Mouse (Mus musculus) myocyte (in vitro differentiated cells): ENCODE measurements around the gene Itgb6. TPM values are rescaled to one million over a fixed set of nuclear protein-coding genes. Genes with fewer than 3 reads are reported as not detected.
A peak's percentile ranks its signal among the peaks of the same experiment; 100 is the strongest.

Source experiments
- H3K27me3 ChIP-seq: one replicate; pipeline ENCODE4 v1.6.1; 2011; ENCODE audit not compliant: control insufficient read depth, insufficient read depth, insufficient read length
- H3K36me3 ChIP-seq: one replicate; pipeline ENCODE4 v1.6.1; 2011; ENCODE audit not compliant: control insufficient read depth, insufficient read depth
- H3K4me2 ChIP-seq: one replicate; pipeline ENCODE4 v1.6.1; 2011; ENCODE audit warnings: low read depth, control low read depth
- H3K4me3 ChIP-seq: one replicate; pipeline ENCODE4 v1.5.1; 2011; ENCODE audit warnings: mild to moderate bottlenecking, control low read depth, moderate library complexity
- H3K79me2 ChIP-seq: one replicate; pipeline ENCODE4 v1.6.1; 2011; ENCODE audit not compliant: control insufficient read depth, insufficient read depth
- H3ac ChIP-seq: one replicate; pipeline ENCODE4 v1.6.1; 2011; ENCODE audit not compliant: control insufficient read depth, insufficient read length
- CEBPB ChIP-seq: IDR thresholded peaks from 2 replicates; pipeline ENCODE4 v1.6.1; 2011; ENCODE audit warnings: mild to moderate bottlenecking, moderate library complexity; ENCODE audit not compliant: poor library complexity, insufficient read depth, severe bottlenecking
- E2F4 ChIP-seq: IDR thresholded peaks from one replicate; pipeline ENCODE4 v1.6.1; 2011; ENCODE audit warnings: mild to moderate bottlenecking, control low read depth, moderate library complexity; ENCODE audit not compliant: insufficient read depth
- MAX ChIP-seq: IDR thresholded peaks from one replicate; pipeline ENCODE4 v1.6.1; 2011; ENCODE audit warnings: low read depth, mild to moderate bottlenecking, control low read depth
- MYOD1 ChIP-seq, 3 experiments: IDR thresholded peaks; one replicate each; pipeline ENCODE4 v1.6.1; 2011; ENCODE audit warnings: control low read depth in 2 of 3, low read depth in 2 of 3, mild to moderate bottlenecking in 2 of 3, moderate library complexity in 1 of 3; ENCODE audit not compliant: insufficient read length in 2 of 3, control insufficient read depth in 1 of 3
- MYOG ChIP-seq, 3 experiments: IDR thresholded peaks; one replicate each; pipeline ENCODE4 v1.6.1; 2011; ENCODE audit warnings: control low read depth in 2 of 3, low read depth in 2 of 3, mild to moderate bottlenecking in 2 of 3; ENCODE audit not compliant: insufficient read length in 2 of 3, control insufficient read depth in 1 of 3, insufficient read depth in 1 of 3
- POLR2A ChIP-seq: IDR thresholded peaks from one replicate; pipeline ENCODE4 v1.6.1; 2011; ENCODE audit warnings: low read depth, mild to moderate bottlenecking, control low read depth, moderate library complexity; ENCODE audit not compliant: insufficient read length
- POLR2AphosphoS2 ChIP-seq: IDR thresholded peaks from one replicate; pipeline ENCODE4 v1.6.1; 2011; ENCODE audit warnings: low read depth, control low read depth; ENCODE audit not compliant: insufficient read length
- REST ChIP-seq: IDR thresholded peaks from one replicate; pipeline ENCODE4 v1.6.1; 2011; ENCODE audit warnings: mild to moderate bottlenecking, control low read depth, moderate library complexity; ENCODE audit not compliant: insufficient read depth, insufficient read length
- SRF ChIP-seq: IDR thresholded peaks from one replicate; pipeline ENCODE4 v1.6.1; 2011; ENCODE audit warnings: low read depth; ENCODE audit not compliant: control insufficient read depth, insufficient read length
- TCF12 ChIP-seq: IDR thresholded peaks from one replicate; pipeline ENCODE4 v1.6.1; 2011; ENCODE audit warnings: mild to moderate bottlenecking, control low read depth; ENCODE audit not compliant: poor library complexity, insufficient read depth, severe bottlenecking
- TCF3 ChIP-seq: IDR thresholded peaks from one replicate; pipeline ENCODE4 v1.6.1; 2011; ENCODE audit warnings: low read depth, control low read depth; ENCODE audit not compliant: insufficient read length
- USF1 ChIP-seq: IDR thresholded peaks from one replicate; pipeline ENCODE4 v1.6.1; 2011; ENCODE audit warnings: low read depth, mild to moderate bottlenecking, control low read depth, moderate library complexity
- polyA plus RNA-seq: library from polyadenylated mRNA; unstranded; fragments of >200 nt; fragmentation: generic; extraction: Trizol; gene quantifications from one replicate; pipeline ENCODE4 v1.2.1, GENCODE M21; 2012; ENCODE audit warnings: missing spikeins

Gene Itgb6
- polyA plus RNA-seq, 1 experiment: 3.9 TPM

DNA sequence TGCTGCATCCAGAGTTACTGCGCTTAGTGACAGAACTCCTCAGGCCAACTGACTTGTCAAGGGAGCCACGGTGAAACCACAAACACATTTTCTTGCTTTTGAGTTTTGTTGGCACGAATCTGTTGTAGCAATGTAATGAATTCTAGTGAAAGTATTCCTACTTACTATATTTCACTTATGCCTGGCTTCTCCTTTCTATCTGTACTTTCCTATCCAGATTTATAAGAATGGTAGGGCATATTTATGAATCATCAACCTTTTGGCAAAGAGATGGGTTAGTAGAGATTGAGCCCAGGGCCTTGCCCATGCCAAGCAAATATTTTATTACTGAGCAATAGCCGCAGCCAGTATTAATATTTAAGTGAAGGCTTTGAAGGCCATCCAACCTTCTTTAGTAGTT is 139.0 kb downstream of the Itgb6 start:
- H3K27me3 ChIP-seq: no peaks in the 10 kb centered on the region
- H3K4me3 ChIP-seq: no peak overlapping the region
- no peak overlapping the region for H3ac ChIP-seq
- H3K79me2 ChIP-seq: no peaks in the 10 kb centered on the region
- peak overlapping the region; percentile 7 for H3K4me2 ChIP-seq
- no peak for TF ChIP-seq MYOG (IDR thresholded peaks at IDR 0.05; ENCODE audit: control insufficient read depth in 1 of 3, insufficient read depth in 1 of 3, insufficient read length in 2 of 3, low read depth in 2 of 3)
- no peak for TF ChIP-seq CEBPB
- no peak for TF ChIP-seq USF1
- TF ChIP-seq REST: no peak
- H3K36me3 ChIP-seq: no peaks in the 10 kb centered on the region

DNA sequence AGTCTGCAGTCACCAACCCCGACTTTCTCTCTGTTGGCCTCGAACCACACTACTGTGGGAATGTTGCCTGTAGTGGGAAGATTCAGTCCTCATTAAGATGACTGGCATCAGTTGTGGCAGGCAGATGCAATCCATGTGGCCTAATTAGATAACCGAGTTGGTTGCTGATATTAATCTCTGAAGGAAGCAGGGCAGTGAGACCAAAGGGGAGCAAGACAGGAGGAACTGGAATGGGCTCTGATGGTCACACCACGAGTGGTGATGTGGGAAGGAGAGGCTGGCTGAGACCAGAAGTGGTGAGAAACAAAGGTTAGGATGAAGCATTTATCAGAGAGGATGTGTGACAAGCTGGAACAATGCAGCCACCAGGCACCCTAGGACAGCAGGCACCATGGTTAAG is 167.9 kb downstream of the Itgb6 start:
- no peaks in the 10 kb centered on the region for H3K27me3 ChIP-seq
- H3K4me3 ChIP-seq: no peak overlapping the region
- H3K79me2 ChIP-seq: no peaks in the 10 kb centered on the region
- no peaks in the 10 kb centered on the region for H3K36me3 ChIP-seq
- no peak for TF ChIP-seq MYOG (IDR thresholded peaks at IDR 0.05; ENCODE audit: control insufficient read depth in 1 of 3, insufficient read depth in 1 of 3, insufficient read length in 2 of 3, low read depth in 2 of 3)
- no peak for TF ChIP-seq POLR2AphosphoS2
- TF ChIP-seq TCF12: no peak
- no peak for TF ChIP-seq SRF
- TF ChIP-seq USF1: no peak
- no peak for TF ChIP-seq MYOD1 (IDR thresholded peaks at IDR 0.05; ENCODE audit: control insufficient read depth in 1 of 3, insufficient read length in 2 of 3, low read depth in 2 of 3)
- TF ChIP-seq MAX: no peak
- TF ChIP-seq REST: no peak
- no peak for TF ChIP-seq CEBPB
- no peak for TF ChIP-seq E2F4
- TF ChIP-seq POLR2A: no peak
- H3ac ChIP-seq: no peak overlapping the region
- H3K4me2 ChIP-seq: no peak overlapping the region

DNA sequence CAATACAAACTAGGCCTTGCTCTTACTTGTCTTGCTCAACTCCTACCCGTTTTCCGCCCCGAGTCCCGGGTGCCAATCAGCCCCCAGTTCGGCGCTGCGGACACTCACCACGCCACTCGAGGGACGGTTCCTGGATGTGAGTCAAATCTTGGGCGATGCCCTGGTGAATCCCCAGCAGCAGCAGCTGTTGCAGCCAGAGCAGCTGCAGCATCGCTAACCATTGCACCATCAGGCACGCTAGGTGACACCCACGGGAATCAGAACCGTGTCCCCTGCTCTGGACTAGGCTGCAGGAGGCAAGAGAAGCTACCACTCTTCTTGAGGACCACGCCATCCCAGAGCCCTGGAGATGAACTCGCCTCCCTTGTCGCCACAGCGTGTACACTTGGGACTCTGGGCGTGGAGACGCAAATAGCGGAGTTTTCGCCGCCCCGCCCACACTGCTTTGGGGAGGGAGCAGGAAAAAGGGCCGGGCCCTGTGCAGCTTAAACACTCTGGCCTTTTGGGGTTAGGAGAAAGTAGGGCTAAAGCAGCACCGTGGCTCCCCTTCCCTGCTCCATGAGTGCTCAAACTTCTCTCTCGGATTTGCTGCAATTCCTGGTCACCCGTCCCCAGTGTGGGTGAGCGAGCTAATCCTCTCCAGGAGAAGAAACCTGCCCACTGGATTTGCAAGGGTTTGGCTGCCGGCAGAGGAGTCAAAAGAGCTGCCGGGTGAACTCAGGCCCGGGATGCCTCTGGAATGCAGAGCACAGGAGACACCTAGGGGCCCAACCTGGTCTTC is 169.4 kb downstream of the Itgb6 start, which contains the start of gene Pla2r1:
Gene Pla2r1 (minus strand): TSS at position 407 of the 781 bp plus-strand sequence.
- H3K36me3 ChIP-seq: no peaks in the 10 kb centered on the region
- TF ChIP-seq TCF12 (peak; percentile 93), REST (no peak), MAX (no peak), E2F4 (no peak), SRF (no peak), CEBPB (no peak; the same call in 1 of the 2 replicates), POLR2A (peak; percentile 35), MYOG (IDR thresholded peaks at IDR 0.05; ENCODE audit: control insufficient read depth in 1 of 3, insufficient read depth in 1 of 3, insufficient read length in 2 of 3, low read depth in 2 of 3) (peak; percentile 96 to 100 (median 100)), MYOD1 (IDR thresholded peaks at IDR 0.05; ENCODE audit: control insufficient read depth in 1 of 3, insufficient read length in 2 of 3, low read depth in 2 of 3) (peak; percentile 94 to 100 (median 100)), USF1 (no peak), POLR2AphosphoS2 (no peak), TCF3 (peak; percentile 97)
- no peaks in the 10 kb centered on the region for H3K79me2 ChIP-seq
- H3K4me2 ChIP-seq: peak within 1 kb of the TSS; percentile 81
- peak within 1 kb of the TSS; percentile 17 for H3K4me3 ChIP-seq
- no peak within 1 kb of the TSS for H3ac ChIP-seq
- no peaks in the 10 kb centered on the region for H3K27me3 ChIP-seq

DNA sequence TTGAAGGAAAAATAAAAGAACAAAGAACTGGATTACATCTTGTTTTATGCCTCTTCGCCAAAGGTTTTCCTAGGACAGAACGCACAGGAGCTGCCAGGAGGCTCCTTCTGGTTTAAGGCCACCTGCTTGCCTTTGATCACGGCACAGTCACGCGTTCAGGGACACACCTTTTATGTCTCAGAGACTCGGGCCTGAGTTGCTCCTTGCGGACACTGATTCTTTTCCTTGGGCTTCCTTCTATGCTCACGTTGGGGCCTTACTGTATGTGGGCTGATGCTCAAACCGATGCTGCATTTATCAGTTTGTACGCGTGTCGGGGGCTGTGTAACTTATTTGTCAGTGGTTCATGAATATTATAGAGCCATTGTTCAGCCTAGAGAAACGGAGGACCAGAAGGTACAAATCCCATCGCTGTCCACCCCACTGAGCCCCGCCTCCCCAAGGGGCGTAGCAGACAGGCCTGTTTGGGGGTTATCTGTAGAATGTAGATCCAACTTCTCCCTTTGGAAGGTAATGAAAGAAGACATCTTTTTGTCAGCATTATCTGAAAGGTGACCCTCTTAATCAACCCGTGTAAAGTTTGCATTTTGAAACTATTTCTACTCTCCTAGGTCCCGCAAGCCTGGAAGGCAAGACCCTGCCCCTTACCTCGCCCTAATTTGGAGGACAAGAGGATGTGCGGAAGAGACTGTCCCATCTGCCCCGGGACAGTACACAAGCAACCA is 170.1 kb downstream of the Itgb6 start:
- Histone ChIP-seq H3K36me3 (no peaks in the 10 kb centered on the region), H3K4me2 (peak overlapping the region; percentile 81), H3K27me3 (no peaks in the 10 kb centered on the region), H3ac (no peak overlapping the region), H3K79me2 (no peaks in the 10 kb centered on the region), H3K4me3 (peak overlapping the region; percentile 17)
- TF ChIP-seq POLR2A (no peak), E2F4 (no peak), USF1 (no peak), MAX (no peak), TCF3 (no peak), REST (no peak), MYOG (IDR thresholded peaks at IDR 0.05; ENCODE audit: control insufficient read depth in 1 of 3, insufficient read depth in 1 of 3, insufficient read length in 2 of 3, low read depth in 2 of 3) (no peak), TCF12 (no peak), POLR2AphosphoS2 (no peak), CEBPB (no peak), SRF (no peak), MYOD1 (IDR thresholded peaks at IDR 0.05; ENCODE audit: control insufficient read depth in 1 of 3, insufficient read length in 2 of 3, low read depth in 2 of 3) (no peak)
